Mouse (Mus musculus) limb, embryonic 15.5 days (tissue): ENCODE measurements around the gene Tpp2. TPM values are rescaled to one million over a fixed set of nuclear protein-coding genes. Genes with fewer than 3 reads are reported as not detected.

ENCODE experiments used
- ATAC-seq: fragments of 200-750 bp; cut with Nextera tagmentation; 2 replicates; pipeline ENCODE4 v1.8.0; 2017; ENCODE audit warnings: low read depth, moderate TSS enrichment; ENCODE audit not compliant: insufficient number of reproducible peaks, low FRiP score, low TSS enrichment
- H3K27ac ChIP-seq: fragments of 300-500 bp; sonication (generic); 2 replicates; pipeline ENCODE4 v1.5.1; 2015; ENCODE audit warnings: moderate library complexity, mild to moderate bottlenecking, inconsistent platforms
- H3K27me3 ChIP-seq: fragments of 300-500 bp; sonication (generic); 2 replicates; pipeline ENCODE4 v1.6.1; 2015; ENCODE audit warnings: inconsistent platforms
- H3K36me3 ChIP-seq: fragments of 300-500 bp; sonication (generic); 2 replicates; pipeline ENCODE4 v1.6.1; 2015; ENCODE audit warnings: inconsistent platforms
- H3K4me1 ChIP-seq: fragments of 300-500 bp; sonication (generic); 2 replicates; pipeline ENCODE4 v1.6.1; 2015; ENCODE audit warnings: inconsistent platforms
- H3K4me2 ChIP-seq: fragments of 300-500 bp; sonication (generic); 2 replicates; pipeline ENCODE4 v1.6.1; 2015; ENCODE audit warnings: mild to moderate bottlenecking, inconsistent platforms
- H3K4me3 ChIP-seq: fragments of 300-500 bp; sonication (generic); 2 replicates; pipeline ENCODE4 v1.5.1; 2015; ENCODE audit warnings: mild to moderate bottlenecking, inconsistent platforms
- H3K9ac ChIP-seq: fragments of 300-500 bp; sonication (generic); 2 replicates; pipeline ENCODE4 v1.6.1; 2015; ENCODE audit warnings: inconsistent platforms
- H3K9me3 ChIP-seq: fragments of 300-500 bp; sonication (generic); 2 replicates; pipeline ENCODE4 v1.6.1; 2016; ENCODE audit warnings: inconsistent platforms
- WGBS: fragments of 180-500 bp; shearing (Covaris S2); methylation state at CpG from one replicate; pipeline ENCODE4 v1.1.7; 2015; 5-methylcytosine and 5-hydroxymethylcytosine counted together
- polyA plus RNA-seq: library from polyadenylated mRNA; unstranded; fragments of >200 nt; fragmentation: Nextera tagmentation; extraction: Ambion mirVana; gene quantifications from 2 replicates; pipeline ENCODE4 v1.2.1, GENCODE M21; 2015

Gene Tpp2
- polyA plus RNA-seq, 1 experiment from 2014 or later, result 56.5 TPM

GRCm38 (mm10) chr1:43939310-43939709, 5.9 kb downstream of the Tpp2 start:
- peaks cover 16% of the 10 kb centered on the region; the same call in 1 of the 2 replicates for H3K36me3 ChIP-seq
- H3K9ac ChIP-seq, result no peak overlapping the region
- 90% methylated on average over 1 of the region's 1 CpGs for WGBS
- no peak overlapping the region for H3K4me2 ChIP-seq
- H3K4me3 ChIP-seq, result no peak overlapping the region
- H3K9me3 ChIP-seq, result no peaks in the 10 kb centered on the region
- no peak for ATAC-seq
- H3K4me1 ChIP-seq, result 0 out of 2 replicates have a peak, but pooled peaks cover 8% of the 10 kb centered on the region
- H3K27me3 ChIP-seq, result no peaks in the 10 kb centered on the region
- no peak overlapping the region for H3K27ac ChIP-seq

DNA sequence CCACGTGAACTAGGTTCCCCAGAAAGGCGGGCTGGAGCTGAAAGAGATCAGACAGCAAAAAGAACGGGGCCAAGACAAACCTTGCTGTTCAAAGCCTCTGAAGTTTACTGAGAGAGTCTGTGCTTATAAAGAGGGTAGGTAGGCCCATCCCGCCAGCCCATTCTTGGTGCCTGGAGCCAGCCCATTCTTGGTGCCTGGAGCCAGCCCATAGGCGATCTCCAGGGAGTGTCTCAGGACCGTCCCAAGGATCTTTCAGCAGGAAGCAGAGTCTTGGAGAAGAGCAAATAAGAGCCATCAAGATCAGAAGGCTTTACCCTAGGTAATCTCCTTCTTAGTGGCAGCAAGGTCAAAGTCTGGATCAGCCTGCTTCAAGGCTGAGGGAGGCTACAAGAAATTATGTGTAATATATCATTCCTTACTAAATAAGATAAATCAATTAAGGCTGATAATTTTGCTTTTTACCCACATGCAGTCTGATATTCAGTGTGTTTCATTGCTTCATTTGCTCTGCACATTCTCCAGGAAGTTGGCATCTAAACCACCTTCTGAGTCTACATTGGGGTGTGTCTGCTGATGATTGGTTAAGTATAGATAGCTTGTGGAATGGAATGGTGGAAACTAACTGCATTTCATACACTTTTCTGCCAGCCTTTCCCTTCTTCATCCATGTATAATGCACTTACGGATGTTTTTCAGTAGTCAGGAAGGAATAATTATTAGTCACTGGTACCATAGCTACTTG, 8.2 kb downstream of the Tpp2 start:
- ATAC-seq, result no peak
- no peaks in the 10 kb centered on the region for H3K9me3 ChIP-seq
- WGBS, result 92% methylated on average over 7 of the region's 7 CpGs
- no peak overlapping the region for H3K9ac ChIP-seq
- no peak overlapping the region for H3K4me2 ChIP-seq
- H3K4me1 ChIP-seq, result no peaks in the 10 kb centered on the region
- no peak overlapping the region for H3K4me3 ChIP-seq
- no peaks in the 10 kb centered on the region for H3K27me3 ChIP-seq
- H3K36me3 ChIP-seq, result peaks cover 22% of the 10 kb centered on the region; the same call in 1 of the 2 replicates
- H3K27ac ChIP-seq, result no peak overlapping the region

- Histone ChIP-seq H3K4me2 (no peak overlapping the region), H3K9ac (no peak overlapping the region), H3K4me1 (no peaks in the 10 kb centered on the region), H3K9me3 (no peaks in the 10 kb centered on the region), H3K36me3 (peaks cover 22% of the 10 kb centered on the region; the same call in 1 of the 2 replicates), H3K27ac (no peak overlapping the region), H3K27me3 (no peaks in the 10 kb centered on the region), H3K4me3 (no peak overlapping the region)
- ATAC-seq, result no peak
- 84% methylated on average over 2 of the region's 2 CpGs for WGBS
Observed at GRCm38 (mm10) chr1:43942814-43943213, 9.4 kb downstream of the Tpp2 start.

- 88% methylated on average over 3 of the region's 3 CpGs for WGBS
- Histone ChIP-seq H3K4me1 (no peaks in the 10 kb centered on the region), H3K36me3 (peaks cover 38% of the 10 kb centered on the region), H3K4me3 (no peak overlapping the region), H3K27me3 (no peaks in the 10 kb centered on the region), H3K9me3 (no peaks in the 10 kb centered on the region), H3K27ac (no peak overlapping the region), H3K4me2 (no peak overlapping the region), H3K9ac (no peak overlapping the region)
- no peak for ATAC-seq
Observed at GRCm38 (mm10) chr1:43953679-43954078, 20.2 kb downstream of the Tpp2 start.

- Histone ChIP-seq H3K9me3 (no peaks in the 10 kb centered on the region), H3K4me3 (no peak overlapping the region), H3K27me3 (no peaks in the 10 kb centered on the region), H3K36me3 (peaks cover 39% of the 10 kb centered on the region), H3K4me1 (no peaks in the 10 kb centered on the region), H3K27ac (no peak overlapping the region), H3K4me2 (no peak overlapping the region), H3K9ac (no peak overlapping the region)
- ATAC-seq, result no peak
- 84% methylated on average over 4 of the region's 4 CpGs for WGBS
Observed at GRCm38 (mm10) chr1:43964381-43964780, 30.9 kb downstream of the Tpp2 start.

GRCm38 (mm10) chr1:43966756-43967155, 33.3 kb downstream of the Tpp2 start:
- H3K4me2 ChIP-seq, result no peak overlapping the region
- no peaks in the 10 kb centered on the region for H3K4me1 ChIP-seq
- no peaks in the 10 kb centered on the region for H3K9me3 ChIP-seq
- no peaks in the 10 kb centered on the region for H3K27me3 ChIP-seq
- WGBS, result 85% methylated on average over 4 of the region's 4 CpGs
- no peak for ATAC-seq
- no peak overlapping the region for H3K27ac ChIP-seq
- no peak overlapping the region for H3K9ac ChIP-seq
- H3K36me3 ChIP-seq, result peaks cover 30% of the 10 kb centered on the region
- no peak overlapping the region for H3K4me3 ChIP-seq

GRCm38 (mm10) chr1:43969361-43969760, 35.9 kb downstream of the Tpp2 start:
- Histone ChIP-seq H3K4me1 (no peaks in the 10 kb centered on the region), H3K4me2 (no peak overlapping the region), H3K36me3 (peaks cover 33% of the 10 kb centered on the region), H3K9me3 (no peaks in the 10 kb centered on the region), H3K27ac (no peak overlapping the region), H3K27me3 (no peaks in the 10 kb centered on the region), H3K9ac (no peak overlapping the region), H3K4me3 (no peak overlapping the region)
- ATAC-seq, result no peak
- 79% methylated on average over 3 of the region's 3 CpGs for WGBS

DNA sequence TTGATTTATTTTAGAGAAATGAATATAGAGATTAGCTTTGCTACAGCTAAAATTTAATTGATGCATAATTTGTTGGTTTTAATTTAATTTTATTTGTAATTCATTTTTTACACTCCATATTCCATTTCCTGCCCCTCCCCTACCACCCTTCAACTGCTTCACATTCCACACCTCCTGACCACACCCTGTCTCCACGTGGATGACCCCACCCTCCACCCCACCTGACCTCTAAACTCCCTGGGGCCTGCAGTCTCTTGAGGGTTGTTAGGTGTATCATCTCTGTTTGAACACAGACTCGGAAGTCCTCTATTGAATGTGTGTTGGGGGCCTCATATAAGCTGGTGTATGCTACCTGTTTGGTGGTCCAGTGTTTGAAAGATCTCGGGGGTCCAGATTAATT, 37.6 kb downstream of the Tpp2 start:
- WGBS, result 65% methylated on average over 3 of the region's 3 CpGs
- Histone ChIP-seq H3K27me3 (no peaks in the 10 kb centered on the region), H3K4me3 (no peak overlapping the region), H3K4me2 (no peak overlapping the region), H3K9ac (no peak overlapping the region), H3K9me3 (no peaks in the 10 kb centered on the region), H3K36me3 (peaks cover 36% of the 10 kb centered on the region), H3K27ac (no peak overlapping the region), H3K4me1 (no peaks in the 10 kb centered on the region)
- ATAC-seq, result no peak

DNA sequence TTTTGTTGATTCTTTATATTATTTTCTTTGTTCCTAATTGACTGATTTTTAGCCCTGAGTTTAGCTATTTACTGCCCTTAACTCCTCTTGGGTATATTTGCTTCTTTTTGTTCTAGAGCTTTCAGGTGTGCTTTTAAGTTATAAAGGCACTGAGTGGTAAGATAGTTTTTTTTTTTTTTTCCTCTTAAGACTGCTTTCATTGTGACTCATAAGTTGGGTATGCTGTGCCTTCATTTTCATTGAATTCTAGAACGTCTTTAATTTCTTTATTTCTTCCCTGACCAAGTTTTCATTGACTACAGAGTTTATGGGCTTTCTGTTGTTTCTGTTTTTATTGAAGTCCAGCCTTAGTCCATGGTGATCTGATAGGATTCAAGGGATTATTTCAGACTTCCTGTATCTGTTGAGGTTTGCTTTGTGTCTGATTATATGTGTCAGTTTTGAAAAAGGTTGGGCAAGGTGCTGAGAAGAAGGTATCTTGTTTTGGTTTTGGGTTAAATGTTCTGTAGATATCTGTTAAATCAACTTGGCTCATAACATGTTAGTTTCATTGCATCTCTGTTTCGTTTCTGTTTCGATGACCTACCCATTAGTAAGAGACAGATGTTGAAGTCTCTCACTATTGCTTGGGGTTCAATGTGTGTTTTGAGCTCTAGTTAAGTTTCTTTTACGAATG, 63.6 kb downstream of the Tpp2 start:
- ATAC-seq, result no peak
- WGBS, result 93% methylated on average over 4 of the region's 4 CpGs

DNA sequence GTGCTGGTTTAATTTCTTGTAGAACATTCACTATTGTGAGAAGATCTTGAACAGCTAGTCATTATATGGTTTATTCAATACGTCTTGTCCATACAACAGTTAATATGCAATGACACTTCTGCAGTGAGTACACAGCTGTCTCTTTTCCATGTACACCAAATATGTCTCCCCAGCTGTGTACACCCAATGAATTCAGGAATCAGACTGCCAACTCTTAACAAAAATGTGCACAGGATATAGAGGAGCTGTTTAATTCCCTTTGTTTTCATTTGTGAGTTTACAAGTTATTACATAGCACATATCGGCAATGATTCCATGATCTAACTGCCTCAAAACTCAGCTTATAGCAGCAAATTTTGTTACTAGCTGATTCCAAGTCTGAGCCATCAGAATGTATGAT, 71.1 kb downstream of the Tpp2 start:
- 90% methylated on average over 2 of the region's 2 CpGs for WGBS
- H3K27ac ChIP-seq, result no peak overlapping the region

More for the DNA sequence above, 63.6 kb downstream of the Tpp2 start:
- Histone ChIP-seq H3K9ac (no peak overlapping the region), H3K27ac (no peak overlapping the region), H3K4me3 (no peak overlapping the region), H3K4me1 (no peaks in the 10 kb centered on the region), H3K9me3 (no peaks in the 10 kb centered on the region), H3K4me2 (no peak overlapping the region), H3K27me3 (no peaks in the 10 kb centered on the region), H3K36me3 (peaks cover 59% of the 10 kb centered on the region)

GRCm38 (mm10) chr1:44015556-44015955, 82.1 kb downstream of the Tpp2 start:
- no peak overlapping the region for H3K27ac ChIP-seq
- no peak for ATAC-seq
- no peak overlapping the region for H3K4me3 ChIP-seq
- H3K27me3 ChIP-seq, result no peaks in the 10 kb centered on the region
- no peaks in the 10 kb centered on the region for H3K9me3 ChIP-seq
- H3K4me1 ChIP-seq, result no peaks in the 10 kb centered on the region
- 92% methylated on average over 2 of the region's 2 CpGs for WGBS
- H3K36me3 ChIP-seq, result no peaks in the 10 kb centered on the region
- no peak overlapping the region for H3K9ac ChIP-seq
- H3K4me2 ChIP-seq, result no peak overlapping the region

More for the DNA sequence above, 71.1 kb downstream of the Tpp2 start:
- no peaks in the 10 kb centered on the region for H3K9me3 ChIP-seq
- H3K27me3 ChIP-seq, result no peaks in the 10 kb centered on the region
- no peak for ATAC-seq
- no peaks in the 10 kb centered on the region for H3K4me1 ChIP-seq
- H3K4me2 ChIP-seq, result no peak overlapping the region
- no peak overlapping the region for H3K9ac ChIP-seq
- H3K36me3 ChIP-seq, result peaks cover 24% of the 10 kb centered on the region
- no peak overlapping the region for H3K4me3 ChIP-seq

GRCm38 (mm10) chr1:44019934-44020333, 86.5 kb downstream of the Tpp2 start, which contains the start of gene Mettl21c:
Gene Mettl21c, minus strand, starts transcription at chr1:44020034.
- Histone ChIP-seq H3K4me1 (no peaks in the 10 kb centered on the region), H3K36me3 (no peaks in the 10 kb centered on the region), H3K4me3 (no peak within 1 kb of the TSS), H3K9ac (no peak within 1 kb of the TSS), H3K27ac (no peak within 1 kb of the TSS), H3K4me2 (no peak within 1 kb of the TSS), H3K27me3 (no peaks in the 10 kb centered on the region), H3K9me3 (no peaks in the 10 kb centered on the region)
- no peak for ATAC-seq
